Mouse (Mus musculus): ENCODE results near the gene Esp24.
"Not testable (repeated sequence)": the region's sequence is repeated elsewhere in the genome, so short reads cannot be mapped to it uniquely, and the experiment has no call there.

The Esp24 gene

DNA sequence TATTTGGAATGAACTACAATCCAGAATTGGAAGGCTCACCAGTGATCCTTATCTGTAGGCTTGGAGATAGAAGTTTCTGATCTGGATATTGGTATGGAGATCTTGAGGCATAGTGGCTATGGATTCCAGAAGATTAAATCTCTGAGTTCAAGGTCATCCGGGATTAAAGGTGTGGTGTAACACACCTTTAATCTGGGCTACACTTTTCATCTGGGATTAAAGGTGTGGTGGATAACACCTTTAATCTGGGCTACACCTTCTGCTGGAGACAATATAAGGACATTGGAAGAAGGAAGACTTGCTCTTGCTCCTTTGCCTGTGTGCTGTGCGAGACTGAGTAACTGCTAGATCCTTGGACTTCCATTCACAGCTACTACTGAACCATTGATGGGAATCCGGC lies at the start of gene Esp24:
Gene Esp24 (plus strand): TSS at position 301 of the 400 bp plus-strand sequence.
- DNase-seq (ENCODE audit: low spot score in 2 of 2) = not testable (repeated sequence)

DNA sequence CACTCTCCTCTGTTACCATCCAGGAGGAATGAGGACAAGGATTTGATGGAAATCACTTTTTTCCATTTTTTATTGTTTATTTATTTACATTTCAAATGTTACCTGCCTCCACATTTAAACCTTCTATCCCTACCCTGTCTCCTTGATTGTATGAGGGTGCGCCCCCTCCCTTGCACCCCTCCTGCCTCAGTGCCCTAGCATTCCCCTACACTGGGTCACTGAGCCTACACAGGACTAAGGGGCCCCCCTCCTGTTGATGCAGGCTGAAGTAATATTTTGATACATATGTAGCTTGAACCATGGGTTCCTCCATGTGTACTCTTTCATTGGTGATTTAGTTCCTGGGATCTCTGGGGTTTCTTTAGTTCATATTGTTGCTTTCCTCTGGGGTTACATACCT lies 26.6 kb upstream of the Esp24 start:
- DNase-seq (ENCODE audit: low spot score in 2 of 2) = no peak

DNA sequence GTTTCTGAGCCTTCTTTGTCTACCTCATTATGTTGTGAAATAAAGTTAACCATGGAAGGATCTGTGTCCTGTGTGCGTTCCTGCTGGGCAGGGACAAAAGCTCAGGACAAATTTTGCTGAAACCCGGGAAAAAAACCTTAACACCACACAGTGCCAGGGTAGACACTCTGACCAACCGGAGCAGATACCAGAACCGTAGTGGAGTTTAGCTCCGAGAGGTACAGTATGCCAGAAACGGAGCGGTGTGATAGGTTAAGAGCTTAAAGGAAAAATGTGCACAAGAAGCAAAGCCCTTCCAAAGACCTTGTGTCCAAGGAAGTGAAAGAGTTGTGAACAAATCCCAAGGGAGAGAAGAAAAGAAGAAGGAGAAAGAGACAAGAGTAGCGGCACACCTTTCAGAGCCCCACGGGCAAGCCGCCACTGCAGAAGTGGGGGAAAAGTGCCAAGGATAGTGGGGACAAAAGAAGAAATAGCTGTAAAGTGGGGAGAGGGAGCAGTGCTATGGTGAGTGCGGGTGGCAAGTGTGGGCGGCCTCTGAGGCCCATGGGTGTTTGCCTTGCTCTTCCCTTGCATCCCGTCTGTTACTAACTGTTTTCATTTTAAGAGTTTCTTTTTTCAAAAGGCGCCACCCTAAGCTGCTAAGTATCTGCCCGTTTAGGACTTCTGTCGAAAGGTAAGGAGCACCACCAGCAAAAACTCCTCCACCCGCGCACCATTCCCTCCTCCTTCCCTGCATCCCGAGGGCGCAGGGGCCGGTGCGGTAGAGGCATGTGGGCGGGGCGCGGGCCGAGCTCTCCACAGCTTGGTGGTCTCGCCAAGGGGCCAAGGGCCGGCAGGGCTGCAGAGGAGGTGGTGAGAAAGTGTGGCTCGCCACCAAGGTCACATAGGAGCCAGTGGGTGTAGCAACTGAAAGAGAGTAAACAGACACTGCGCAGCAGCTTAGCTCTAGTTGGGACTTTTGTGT lies 25.5 kb upstream of the Esp24 start:
- DNase-seq (ENCODE audit: low spot score in 2 of 2) = no peak

DNA sequence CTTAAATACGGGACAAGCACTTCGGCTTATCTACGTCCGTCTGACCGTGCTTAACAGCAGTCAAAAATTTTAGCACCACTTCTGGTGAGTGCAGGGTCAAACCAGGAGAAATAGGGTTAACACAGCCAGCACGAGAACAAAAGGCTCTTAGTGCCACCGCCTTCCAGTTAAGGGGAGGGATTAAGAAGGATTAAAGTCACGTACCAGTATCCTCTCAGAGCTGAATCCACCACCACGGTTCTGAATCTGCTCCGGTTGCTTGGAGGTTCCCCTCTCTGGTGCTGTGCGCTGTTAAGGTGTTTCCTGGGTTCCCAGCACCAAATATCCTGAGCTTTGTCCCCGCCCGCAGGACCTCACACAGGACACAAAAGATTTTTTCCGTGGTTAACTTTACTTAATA lies 19.3 kb upstream of the Esp24 start:
- DNase-seq (ENCODE audit: low spot score in 2 of 2) = no peak

DNA sequence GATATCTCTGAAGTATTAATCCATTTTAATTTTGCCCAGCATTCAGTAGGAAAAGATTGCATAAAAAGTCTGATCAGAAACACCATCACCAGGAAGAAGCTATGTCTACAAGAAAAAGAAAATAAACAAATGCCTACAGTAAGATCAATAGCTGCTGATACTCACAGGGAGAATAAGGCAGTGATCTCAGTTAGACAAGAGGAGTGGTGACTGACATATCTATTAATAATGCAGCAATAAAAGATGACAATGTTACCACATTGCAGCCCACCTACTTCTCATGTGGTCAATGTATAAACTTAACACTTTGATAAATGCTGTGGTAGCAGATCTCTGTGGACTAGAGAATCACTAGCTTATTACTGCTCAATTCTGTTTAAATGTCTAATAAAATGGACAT lies 6.7 kb downstream of the Esp24 start, which contains the start of gene Gm21903:
Gene Gm21903 (minus strand): TSS at position 101 of the 400 bp plus-strand sequence.
- no peak for DNase-seq (ENCODE audit: low spot score in 2 of 2)

DNA sequence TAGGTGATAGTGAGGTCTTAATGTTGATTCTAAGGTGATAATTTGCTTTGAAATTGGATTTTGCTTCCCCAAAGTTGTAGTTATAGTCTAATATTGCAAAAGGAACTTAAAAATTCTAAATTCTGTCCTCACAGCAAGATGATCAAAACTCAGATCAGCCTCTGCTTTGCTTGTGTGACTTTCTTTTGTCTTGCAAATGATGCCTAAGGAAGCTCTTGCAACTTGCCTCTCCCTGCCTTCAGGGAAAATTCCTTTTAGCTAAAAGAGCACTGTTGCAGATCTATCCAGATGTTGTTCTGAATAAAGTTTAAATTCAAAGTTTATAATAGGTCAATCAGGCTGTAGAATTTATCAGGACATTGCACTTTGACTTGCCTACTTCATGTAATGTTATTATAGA lies 27.1 kb downstream of the Esp24 start:
- no peak for DNase-seq (ENCODE audit: low spot score in 2 of 2)

DNA sequence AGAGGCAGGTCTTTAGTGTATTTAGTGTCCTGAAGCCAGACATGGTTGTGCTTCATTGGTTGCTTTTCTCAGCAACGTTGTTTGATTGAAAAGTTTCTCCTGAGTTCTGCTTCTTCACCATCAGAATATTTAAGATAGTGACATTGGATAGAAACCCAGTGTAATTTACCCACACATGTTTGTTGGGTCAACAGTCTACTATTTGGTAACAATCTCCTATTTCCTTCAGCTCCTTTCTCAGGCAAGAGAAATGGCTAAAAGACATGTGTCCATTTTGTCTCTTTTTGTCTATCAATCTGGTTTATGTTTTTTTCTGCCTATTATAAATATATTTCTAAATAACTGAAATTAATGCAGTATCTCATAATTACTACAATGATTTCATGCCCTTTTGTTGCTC lies 40.4 kb downstream of the Esp24 start, which contains the start of gene Esp23:
Gene Esp23 (minus strand): TSS at position 101 of the 400 bp plus-strand sequence.
- DNase-seq (ENCODE audit: low spot score in 2 of 2) = no peak
